Mouse (Mus musculus): ENCODE results near the gene Il1rl2. TPM values are rescaled to one million over a fixed set of nuclear protein-coding genes. Genes with fewer than 3 reads are reported as not detected.
A peak's percentile ranks its signal among the peaks of the same experiment; 100 is the strongest.

Gene Il1rl2
- total RNA-seq, 4 experiments from 2014 or later: 0.27 to 1.6 (median 0.49) TPM

DNA sequence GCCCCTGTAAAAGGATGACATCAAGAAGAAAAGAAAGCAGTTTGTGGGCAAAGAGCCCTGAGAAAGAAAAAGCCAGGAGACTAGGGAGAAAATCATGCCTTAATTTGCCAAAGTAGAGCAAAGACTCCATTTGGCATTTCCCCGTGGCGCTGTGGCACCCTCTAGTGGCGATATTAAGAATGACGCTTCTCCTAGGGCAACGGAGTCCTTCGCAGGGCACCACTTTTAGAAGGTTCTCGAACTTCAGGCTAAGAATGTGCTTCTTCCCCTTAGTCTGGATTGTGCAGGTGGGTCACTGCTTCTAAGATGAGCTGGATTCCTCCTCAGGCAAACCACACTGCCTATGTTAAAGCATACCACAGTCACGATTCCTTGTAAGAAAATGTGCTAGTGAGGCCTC, 54.4 kb downstream of the Il1rl2 start:
- DNase-seq (ENCODE audit: low spot score in 2 of 2): peak; percentile 23 to 24

DNA sequence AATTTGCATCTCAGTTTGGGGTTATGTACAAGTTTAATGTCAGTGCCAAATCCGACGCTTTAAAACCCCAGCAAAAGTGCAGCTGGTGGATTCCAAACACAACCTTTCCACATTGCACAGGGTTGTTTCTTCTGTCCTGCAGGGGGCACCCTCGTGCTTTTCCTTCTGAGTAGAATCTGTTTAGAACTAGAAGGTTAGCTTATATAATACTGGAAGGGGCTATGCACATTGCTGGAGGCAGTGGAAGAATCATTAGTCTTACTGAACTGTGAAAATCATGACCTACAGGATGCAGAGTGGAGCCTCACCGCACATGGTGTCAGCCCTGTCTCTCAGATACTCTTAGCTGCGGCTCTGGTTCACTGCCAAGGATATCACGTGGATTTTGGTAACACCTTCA, 55.7 kb downstream of the Il1rl2 start:
- DNase-seq (ENCODE audit: low spot score in 2 of 2): peak in 1 of 2 experiments; percentile 26

DNA sequence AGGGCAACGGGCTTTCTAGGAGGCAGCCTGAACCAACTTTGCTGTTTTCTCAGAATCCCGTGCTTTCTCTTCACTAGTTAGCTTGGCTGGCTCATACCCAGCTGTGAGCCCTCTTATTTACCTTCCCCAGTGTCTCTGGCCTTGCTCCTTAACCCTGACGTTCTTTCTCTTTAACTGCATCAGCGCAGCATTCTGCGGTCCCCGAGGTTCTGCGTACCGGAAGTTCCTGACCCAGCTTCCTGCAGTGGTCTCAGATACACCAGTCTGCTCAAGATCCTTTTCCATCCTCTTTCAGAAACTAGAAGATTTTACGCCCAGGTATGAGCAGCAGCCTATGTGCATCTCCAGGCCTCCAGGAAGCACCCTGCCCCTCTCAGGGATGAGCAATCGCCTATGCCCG, 56.6 kb downstream of the Il1rl2 start:
- DNase-seq (ENCODE audit: low spot score in 2 of 2): no peak

DNA sequence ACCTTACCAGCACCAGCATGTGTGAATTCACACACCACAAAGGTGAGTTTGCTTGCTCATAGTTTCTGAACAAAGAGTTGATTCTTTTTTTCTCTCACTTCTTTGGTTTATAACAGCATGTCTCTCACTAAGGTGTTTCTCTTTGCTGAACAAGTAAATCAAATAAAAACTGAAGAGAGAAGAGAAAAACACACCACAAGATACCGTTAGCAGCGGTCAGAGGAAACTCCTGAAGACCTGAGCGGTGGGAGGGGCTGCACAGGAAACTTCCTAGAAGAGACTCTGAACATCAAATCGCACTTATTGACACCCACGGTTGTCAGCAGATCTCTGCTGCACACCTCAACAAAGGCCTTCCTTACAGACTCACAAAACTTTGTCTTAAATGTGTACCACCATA, 58.4 kb downstream of the Il1rl2 start:
- no peak for DNase-seq (ENCODE audit: low spot score in 2 of 2)

DNA sequence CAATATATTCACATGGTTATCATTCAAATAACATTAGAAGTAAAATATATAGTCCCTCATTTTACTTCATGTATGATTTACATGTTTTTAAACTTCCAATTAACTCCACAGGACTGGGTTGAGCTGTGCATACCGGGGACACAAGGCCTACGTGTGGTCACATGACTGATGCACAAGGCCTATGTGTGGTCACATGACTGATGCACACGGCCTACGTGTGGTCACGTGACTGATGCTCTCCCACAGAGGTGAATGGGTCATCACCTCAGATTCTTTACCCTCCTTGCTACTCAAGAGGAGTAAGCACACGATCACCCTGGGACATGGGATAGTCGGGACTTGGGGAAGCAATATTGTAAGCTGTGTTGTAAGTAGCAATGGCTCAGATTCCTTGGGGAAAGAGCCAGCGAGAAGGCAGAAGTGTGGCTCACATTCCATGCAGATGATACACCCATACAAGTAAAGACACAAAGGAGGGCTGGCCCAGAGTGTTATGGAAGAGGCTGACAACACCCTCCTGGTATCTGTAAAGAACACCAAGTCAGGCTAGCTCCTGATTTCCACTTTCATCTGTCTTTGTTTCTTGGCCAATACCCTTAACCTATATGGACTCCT, 60.6 kb downstream of the Il1rl2 start:
- DNase-seq (ENCODE audit: low spot score in 2 of 2): no peak

DNA sequence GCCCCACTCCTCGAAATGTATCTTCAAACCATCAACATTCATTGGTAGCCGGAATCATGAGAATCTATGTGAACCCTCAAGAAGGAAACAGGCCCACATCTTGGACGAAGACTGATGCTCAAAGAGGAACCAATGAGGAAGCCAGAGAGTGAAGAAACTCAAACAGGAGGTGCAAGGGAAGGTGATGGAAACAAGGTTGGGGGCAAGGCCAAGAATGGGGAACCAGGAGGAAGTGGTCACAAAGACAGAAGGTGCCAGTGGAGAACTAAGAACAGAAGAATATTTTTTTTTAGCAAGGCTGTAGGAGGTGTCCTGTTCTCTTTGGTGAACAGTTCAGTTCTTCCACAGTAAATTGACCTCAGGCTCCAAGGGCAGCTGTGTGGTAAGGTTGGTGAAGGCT, 67.0 kb downstream of the Il1rl2 start:
- DNase-seq (ENCODE audit: low spot score in 2 of 2): no peak

DNA sequence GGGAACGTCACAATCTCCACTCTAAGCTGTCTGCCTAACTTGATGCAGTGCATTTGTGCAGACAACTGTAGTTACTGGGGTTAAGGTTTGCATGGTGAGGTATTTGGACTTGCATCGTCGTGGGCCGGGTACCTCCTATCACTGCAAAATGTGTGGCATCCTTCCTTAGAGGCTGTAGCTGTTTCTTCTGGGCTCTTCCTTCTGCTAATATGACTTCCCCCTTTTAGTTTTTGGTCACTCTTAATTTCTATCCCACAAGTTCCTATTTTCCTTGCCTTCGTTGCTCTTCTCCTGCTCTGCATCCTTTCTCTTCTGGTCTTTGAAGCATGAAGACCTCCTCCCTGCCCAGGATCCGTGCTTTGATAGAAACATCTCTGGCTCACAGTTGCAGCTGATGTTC, 68.1 kb downstream of the Il1rl2 start:
- no peak for DNase-seq (ENCODE audit: low spot score in 2 of 2)

DNA sequence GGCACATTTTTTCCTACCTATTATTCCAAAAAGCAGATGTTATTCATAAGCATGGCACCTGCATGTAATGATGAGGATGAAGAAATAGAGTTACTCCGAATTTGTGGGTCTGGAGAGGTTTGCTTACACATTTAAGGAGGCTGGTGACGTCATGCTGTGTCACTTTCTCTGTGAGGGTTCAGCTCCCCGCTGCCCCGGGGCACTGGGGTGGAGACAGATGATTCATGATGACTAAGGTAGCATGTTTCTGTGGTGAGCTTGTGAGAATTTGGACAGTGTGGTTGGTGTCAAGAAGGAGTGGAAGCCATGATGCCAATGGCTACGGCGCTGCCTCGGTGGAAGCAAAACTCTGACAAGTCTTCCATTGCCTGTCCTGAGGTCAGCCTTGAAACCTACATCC, 68.8 kb downstream of the Il1rl2 start:
- no peak for DNase-seq (ENCODE audit: low spot score in 2 of 2)

DNA sequence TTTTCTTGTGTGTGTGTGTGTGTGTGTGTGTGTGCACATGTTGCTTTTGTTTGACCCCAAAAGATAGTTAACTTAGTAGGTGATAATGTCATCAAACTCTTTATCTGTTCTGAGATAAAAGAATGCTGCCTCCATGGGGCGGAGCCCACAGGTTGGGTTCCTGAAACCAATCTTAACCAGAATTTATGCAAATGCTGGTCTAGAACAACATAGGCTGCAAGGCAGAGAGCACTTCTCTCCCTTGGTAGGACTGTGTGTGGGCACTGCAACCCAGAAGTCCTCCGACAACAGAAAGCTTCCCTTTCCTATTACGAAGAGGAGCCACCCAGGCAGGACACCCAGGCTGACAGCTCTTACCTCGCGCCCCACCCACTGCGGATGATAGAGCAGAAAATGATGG, 75.2 kb downstream of the Il1rl2 start:
- DNase-seq (ENCODE audit: low spot score in 2 of 2): no peak

DNA sequence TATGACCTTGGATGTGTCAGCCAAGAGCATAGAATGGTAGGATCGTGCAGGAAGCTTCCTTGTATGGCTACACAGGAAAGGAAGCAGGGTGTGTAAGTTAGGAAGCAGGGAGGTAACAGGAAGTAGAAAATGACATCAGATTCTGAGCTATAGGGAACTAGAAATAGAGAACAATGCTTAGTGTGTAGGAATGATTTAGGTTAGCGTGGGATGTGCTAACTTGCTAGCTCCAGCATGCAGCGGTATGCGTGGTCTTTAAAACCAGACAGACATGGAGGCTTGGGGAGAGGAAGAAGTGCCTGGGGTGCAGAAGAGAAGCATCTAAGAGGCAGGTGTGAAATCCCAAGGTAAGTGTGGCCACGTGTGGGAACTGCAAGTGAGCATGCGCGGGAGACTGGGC, 80.3 kb downstream of the Il1rl2 start:
- no peak for DNase-seq (ENCODE audit: low spot score in 2 of 2)

DNA sequence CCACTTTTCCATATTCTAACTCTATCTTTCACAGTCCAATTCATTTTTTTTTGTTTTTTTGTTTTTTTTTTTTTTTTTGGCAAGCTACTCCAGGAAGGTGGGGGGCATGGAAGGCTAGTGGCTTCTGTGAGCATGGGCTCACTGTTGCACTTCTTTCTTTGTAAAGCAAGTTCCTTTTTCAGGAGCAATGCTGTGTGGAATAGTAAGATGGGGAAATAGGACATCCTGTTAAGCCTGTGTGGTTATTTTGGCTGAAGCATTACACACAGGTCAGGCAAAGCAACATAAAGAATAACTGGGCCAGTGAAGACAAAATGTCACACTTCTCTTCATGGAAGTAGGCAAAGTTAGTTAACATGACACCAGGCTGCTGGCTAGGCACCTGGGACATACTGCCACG, 85.5 kb downstream of the Il1rl2 start:
- DNase-seq (ENCODE audit: low spot score in 2 of 2): no peak

DNA sequence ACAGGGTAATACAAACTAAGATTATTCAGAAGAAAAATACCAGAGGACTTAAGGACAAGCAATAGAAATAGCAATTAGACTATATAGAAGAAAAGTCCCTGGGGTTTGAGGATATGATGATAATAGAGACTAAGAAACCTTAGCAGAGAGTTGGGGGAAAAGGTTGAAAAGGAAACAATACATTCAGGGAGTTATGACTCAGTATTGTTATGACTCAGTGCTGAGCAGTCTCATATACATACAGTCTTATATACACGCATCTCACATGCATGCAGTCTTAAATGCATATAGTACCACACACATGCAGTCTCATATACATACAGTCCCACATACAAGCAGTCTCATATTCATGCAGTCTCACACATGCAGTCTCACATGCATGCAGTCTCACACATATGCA, 88.6 kb downstream of the Il1rl2 start:
- no peak for DNase-seq (ENCODE audit: low spot score in 2 of 2)

DNA sequence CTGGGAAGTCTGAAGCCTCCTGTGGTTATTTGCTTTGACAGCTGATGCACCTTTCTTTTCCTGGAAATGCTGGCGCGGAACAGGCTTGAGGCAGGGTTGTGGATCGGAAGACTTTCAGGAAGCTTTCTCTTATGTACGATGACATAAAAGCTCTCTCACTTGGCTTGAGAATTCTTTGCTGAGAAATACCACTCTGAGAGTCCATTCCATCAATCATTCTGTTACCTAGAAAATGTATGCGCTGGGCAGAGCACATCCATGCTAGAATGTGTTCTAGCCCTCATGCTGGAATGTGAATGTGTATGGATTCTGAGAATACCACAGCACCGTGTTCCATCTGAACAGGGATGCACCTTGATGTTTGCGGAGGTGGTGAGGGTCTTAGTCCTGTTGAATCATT, 89.9 kb downstream of the Il1rl2 start:
- DNase-seq (ENCODE audit: low spot score in 2 of 2): no peak

DNA sequence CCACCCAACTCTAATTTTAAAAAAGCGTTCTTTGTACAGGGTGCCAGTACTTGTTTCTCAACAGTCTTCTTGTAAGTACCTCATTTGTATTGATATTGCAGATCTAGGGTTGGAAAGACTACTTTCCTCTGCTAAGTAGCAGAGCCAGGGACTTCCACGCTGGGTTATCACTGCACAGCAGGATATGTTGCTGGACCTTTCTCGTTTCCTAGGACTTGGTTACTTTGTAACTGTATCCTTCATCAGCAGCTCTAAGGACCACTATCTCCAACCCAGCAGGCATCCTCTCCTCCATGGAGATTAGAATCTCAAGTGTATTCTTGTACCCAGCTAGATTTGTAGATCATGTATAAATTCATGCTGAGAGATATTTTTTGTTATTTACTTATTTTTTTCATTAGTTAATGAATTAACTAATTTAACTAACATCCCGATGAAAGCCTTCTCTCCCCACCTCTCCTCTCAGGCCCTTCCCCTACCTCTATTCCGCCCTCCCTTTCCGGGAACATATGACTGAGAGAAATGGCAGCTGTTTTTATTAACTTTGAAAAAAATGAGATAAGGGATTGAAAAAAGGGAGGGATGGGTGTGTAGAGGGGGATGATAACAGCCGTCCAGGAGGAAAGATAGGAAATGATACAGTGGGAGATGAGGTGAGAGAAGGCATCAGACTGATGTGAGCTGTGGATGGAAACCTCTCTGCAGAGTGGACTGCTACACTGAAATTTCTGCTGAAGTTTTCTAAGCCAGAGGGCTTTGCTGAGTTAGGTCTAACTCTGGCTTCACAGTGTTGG, 90.7 kb downstream of the Il1rl2 start:
- DNase-seq (ENCODE audit: low spot score in 2 of 2): no peak

DNA sequence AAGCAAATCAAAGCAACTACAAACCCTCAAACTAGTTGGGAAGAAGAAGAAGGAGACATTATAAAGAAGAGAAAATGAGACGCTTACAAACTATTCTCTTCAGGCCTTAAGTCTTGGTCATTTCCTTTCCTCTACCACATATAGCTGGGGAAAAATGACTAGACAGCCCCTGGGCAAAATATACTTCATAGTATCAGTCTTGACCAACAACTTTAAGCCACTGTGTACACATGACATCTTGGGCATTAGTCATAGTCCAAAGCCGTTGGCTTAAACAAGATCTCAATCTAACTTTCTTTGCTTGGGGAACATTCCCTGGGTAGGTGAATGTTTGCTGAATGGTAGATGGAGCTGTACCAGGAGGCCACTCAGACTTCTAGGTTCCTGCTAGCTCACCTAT, 92.6 kb downstream of the Il1rl2 start:
- no peak for DNase-seq (ENCODE audit: low spot score in 2 of 2)

Other genes starting within 250 kb of the Il1rl2 start
- 1 to 10 TPM; 1.3 to 3.0 (median 2.0) TPM for gene Il1r1, start 99.5 kb upstream of the Il1rl2 start, total RNA-seq (2022)
- under 1 TPM; 0.39 to 0.94 (median 0.52) TPM for gene Il1rl1, start 105.0 kb downstream of the Il1rl2 start, total RNA-seq (2022)
- under 1 TPM in 2 of 4 experiments, not detected in 2; 0.13 to 0.19 TPM for gene Il18r1, start 140.9 kb downstream of the Il1rl2 start, total RNA-seq (2022)
- gene Il18rap, start 190.8 kb downstream of the Il1rl2 start, total RNA-seq (2022): not detected